14 mouse cellular contexts compared by ENCODE assay signal in the genomic region with DNA sequence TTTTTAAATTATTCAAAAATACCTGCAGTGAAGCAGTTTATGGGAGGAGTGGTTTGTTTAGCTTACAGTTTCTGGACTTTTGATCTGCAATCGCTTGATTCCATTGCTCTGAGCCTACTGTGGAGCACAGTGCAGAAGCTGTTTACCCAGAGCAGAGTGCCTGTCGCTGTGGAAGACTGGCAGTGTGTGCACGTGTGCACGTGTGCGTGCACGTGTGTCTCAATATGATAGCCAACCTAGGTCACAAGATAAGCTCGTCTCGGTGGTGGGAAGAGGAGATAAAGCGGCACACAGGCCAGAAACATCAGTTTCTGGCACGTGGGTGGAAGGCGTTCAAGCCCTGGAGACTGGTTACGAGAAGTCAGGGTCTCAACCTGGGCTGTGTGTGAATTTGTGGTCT.
A peak's percentile ranks its signal among the peaks of the same experiment; 100 is the strongest.
DNase-seq lines count a peak whose midpoint lies in the region; ATAC-seq lines count a peak whose summit lies in the region.
"Had no signal": no experiment of that assay in that cellular context is flagged by ENCODE, and none has a peak within 500 bp of the region (broad histone marks: within the 10 kb centered on the region; RNA-seq: fewer than 3 reads in every experiment).

No protein-coding gene starts in this region.

- no peaks in the 10 kb centered on the region for H3K36me3 ChIP-seq in erythroblast, embryonic 14.5 days (ENCODE audit: control insufficient read depth)
- no peaks in the 10 kb centered on the region for H3K36me3 ChIP-seq in intestine, embryonic 14.5 days (ENCODE audit: control insufficient read depth, insufficient read depth, low read length)
- H3K36me3 ChIP-seq in midbrain, embryonic 13.5 days, result no peaks in the 10 kb centered on the region
- H3K36me3 ChIP-seq: embryonic facial prominence, embryonic 13.5 days; hindbrain, embryonic 12.5 days had no signal

- ATAC-seq in erythroblast, adult 5-6 weeks (replicated peaks; ENCODE audit: low FRiP score, poor library complexity, severe bottlenecking), result no peak
- ATAC-seq in intestine, embryonic 14.5 days (replicated peaks; ENCODE audit: low FRiP score, low TSS enrichment, low read depth), result 0 out of 2 replicates have a peak, but pooled peaks have one; percentile 55
- peak; percentile 85 for ATAC-seq in megakaryocyte progenitor cell, adult 5-6 weeks (replicated peaks; ENCODE audit: poor library complexity)
- no peak for ATAC-seq in midbrain, embryonic 13.5 days

- H3K4me2 ChIP-seq in intestine, embryonic 14.5 days (ENCODE audit: low read length), result no peak overlapping the region
- no peak overlapping the region for H3K4me2 ChIP-seq in midbrain, embryonic 13.5 days (replicated peaks)
- H3K4me2 ChIP-seq: embryonic facial prominence, embryonic 13.5 days; hindbrain, embryonic 12.5 days had no signal

- WGBS in intestine, embryonic 14.5 days, result 65% methylated on average over 12 of the region's 12 CpGs
- 95% methylated on average over 12 of the region's 12 CpGs for WGBS in midbrain, embryonic 13.5 days

- H3K27ac ChIP-seq in intestine, embryonic 14.5 days (ENCODE audit: low read depth), result no peak overlapping the region
- no peak overlapping the region for H3K27ac ChIP-seq in midbrain, embryonic 13.5 days
- H3K27ac ChIP-seq: embryonic facial prominence, embryonic 13.5 days; hindbrain, embryonic 12.5 days; kidney, postnatal 0 days had no signal

- no peak overlapping the region for H3K9ac ChIP-seq in intestine, embryonic 14.5 days (ENCODE audit: low read length)
- no peak overlapping the region for H3K9ac ChIP-seq in midbrain, embryonic 13.5 days (replicated peaks)
- H3K9ac ChIP-seq: embryonic facial prominence, embryonic 13.5 days; hindbrain, embryonic 12.5 days had no signal

- H3K4me3 ChIP-seq in erythroblast, embryonic 14.5 days (replicated peaks), result peak overlapping the region; percentile 12
- H3K4me3 ChIP-seq in intestine, embryonic 14.5 days (ENCODE audit: low read depth, low read length), result no peak overlapping the region
- H3K4me3 ChIP-seq in midbrain, embryonic 13.5 days (replicated peaks), result no peak overlapping the region
- H3K4me3 ChIP-seq: embryonic facial prominence, embryonic 13.5 days; hindbrain, embryonic 12.5 days had no signal

- H3K27me3 ChIP-seq in erythroblast, embryonic 14.5 days (ENCODE audit: control insufficient read depth), result peaks cover 5% of the 10 kb centered on the region
- no peaks in the 10 kb centered on the region for H3K27me3 ChIP-seq in intestine, embryonic 14.5 days (replicated peaks; ENCODE audit: control insufficient read depth, insufficient read depth, low read length)
- H3K27me3 ChIP-seq in midbrain, embryonic 13.5 days, result no peaks in the 10 kb centered on the region
- H3K27me3 ChIP-seq: embryonic facial prominence, embryonic 13.5 days; hindbrain, embryonic 12.5 days had no signal

- no peaks in the 10 kb centered on the region for H3K9me3 ChIP-seq in erythroblast, embryonic 14.5 days (ENCODE audit: control insufficient read depth, low read length)
- H3K9me3 ChIP-seq in intestine, embryonic 14.5 days (ENCODE audit: control insufficient read depth, low read length), result no peaks in the 10 kb centered on the region
- H3K9me3 ChIP-seq in midbrain, embryonic 13.5 days, result no peaks in the 10 kb centered on the region
- H3K9me3 ChIP-seq: embryonic facial prominence, embryonic 13.5 days; hindbrain, embryonic 12.5 days had no signal

- DNase-seq in heart, adult 18-20 months, result peak; percentile 78 to 81
- no peak for DNase-seq in intestine, embryonic 14.5 days (ENCODE audit: low spot score)
- DNase-seq in adipocyte (ENCODE audit: low spot score), result no peak
- no peak for DNase-seq in gastrocnemius, postnatal 10 days
- DNase-seq: adrenal gland, postnatal 10 days; cerebellum, adult 9-10 months; lung, postnatal 4 days had no signal

- peaks cover 39% of the 10 kb centered on the region for H3K4me1 ChIP-seq in erythroblast, embryonic 14.5 days (ENCODE audit: control insufficient read depth)
- no peaks in the 10 kb centered on the region for H3K4me1 ChIP-seq in intestine, embryonic 14.5 days (replicated peaks; ENCODE audit: control insufficient read depth, insufficient read depth, low read length)
- no peaks in the 10 kb centered on the region for H3K4me1 ChIP-seq in midbrain, embryonic 13.5 days (replicated peaks)
- H3K4me1 ChIP-seq: embryonic facial prominence, embryonic 13.5 days; hindbrain, embryonic 12.5 days had no signal

Comparison
In these comparisons a context has a peak if more than half of its experiments do, and no peak if none do; other contexts are left out.
1. ATAC-seq: peak in intestine, embryonic 14.5 days (single experiment) and megakaryocyte progenitor cell, adult 5-6 weeks (single experiment); none in erythroblast, adult 5-6 weeks (single experiment) and midbrain, embryonic 13.5 days (single experiment).
2. DNase-seq: peak in heart, adult 18-20 months (2 of 2); none in intestine, embryonic 14.5 days (single experiment), adipocyte (single experiment) and gastrocnemius, postnatal 10 days (single experiment).